Mouse (Mus musculus) kidney, adult 8-10 months (tissue): ENCODE results near the gene Rad51b.
A peak's percentile ranks its signal among the peaks of the same experiment; 100 is the strongest.

Experiments
- DNase-seq, 2 experiments: peaks; one replicate each; pipeline ENCODE4 v3.0.0; 2022

Rad51b gene

DNA sequence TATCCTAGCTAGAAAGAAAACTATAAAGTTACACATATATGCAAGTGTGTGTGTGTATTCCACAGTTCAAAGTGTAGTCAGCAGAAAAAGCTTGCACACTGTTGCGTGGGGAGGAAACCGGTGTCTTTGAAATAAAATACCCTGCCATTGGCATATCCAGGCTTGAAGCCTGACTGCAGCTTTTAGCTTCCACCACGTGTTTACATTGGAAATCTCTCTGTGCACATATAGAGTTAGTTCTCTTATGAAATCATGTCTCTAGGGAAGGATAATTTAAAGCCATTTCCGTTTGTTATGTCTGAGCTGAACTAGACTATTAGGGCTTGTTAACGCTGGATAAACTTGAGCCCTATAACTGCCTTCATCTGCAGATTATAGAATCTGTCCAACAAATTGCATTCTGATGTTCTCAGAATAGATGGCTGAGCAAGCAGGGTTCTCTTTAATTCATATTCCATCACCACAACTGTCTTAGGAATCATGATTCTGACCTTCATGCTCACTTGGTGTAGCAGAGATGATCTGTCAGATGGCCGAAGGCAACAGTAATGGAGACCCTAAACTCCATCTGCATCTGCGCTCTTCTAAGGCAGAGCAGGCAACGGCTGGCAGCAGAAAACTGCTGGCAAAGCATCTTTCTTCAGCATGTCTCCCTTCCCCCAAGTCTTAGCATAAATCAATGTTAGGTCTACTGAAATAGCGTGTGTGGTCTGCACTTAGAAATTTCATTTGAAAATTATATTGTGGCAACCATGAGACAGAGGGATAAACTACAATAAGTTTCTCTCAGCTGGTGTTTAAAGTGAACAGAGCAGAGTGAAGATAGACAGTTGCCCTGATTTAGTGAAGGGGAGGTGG is 410.7 kb downstream of the Rad51b start:
- DNase-seq, result no peak

DNA sequence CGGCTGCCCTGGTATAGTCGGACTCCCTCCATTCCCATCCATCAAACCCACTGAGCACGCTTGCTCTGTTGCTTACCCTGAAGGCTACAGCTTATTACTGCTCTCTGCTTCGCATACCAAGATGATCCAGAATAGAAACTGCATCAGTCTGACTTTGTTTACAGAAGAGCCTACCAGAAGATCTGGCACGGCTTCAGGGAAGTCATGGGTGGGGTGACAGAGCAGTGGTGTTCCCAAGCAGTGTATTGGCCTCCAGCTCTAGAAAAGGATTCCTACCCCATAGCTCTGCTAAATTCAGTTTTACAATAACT is 411.3 kb downstream of the Rad51b start:
- peak in 1 of 2 experiments; percentile 11 for DNase-seq

DNA sequence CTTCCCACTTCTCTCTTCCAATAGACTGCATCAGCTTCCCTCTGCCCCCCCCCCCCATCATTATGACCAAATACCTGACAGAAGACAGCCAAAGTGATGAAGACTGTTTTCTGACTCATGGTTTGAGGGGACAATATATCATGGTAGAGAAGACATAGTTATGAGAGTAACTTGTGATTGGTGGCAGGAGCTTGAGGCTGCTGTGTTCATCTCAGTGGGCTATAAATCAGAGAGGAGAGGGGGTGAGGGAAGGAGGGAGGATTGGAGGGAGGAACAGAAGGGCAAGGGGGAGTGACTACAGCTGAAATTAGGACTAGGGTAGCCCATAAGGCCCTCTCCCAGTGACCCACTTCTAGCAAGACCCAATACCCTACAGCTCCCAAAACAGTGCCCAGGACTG is 416.2 kb downstream of the Rad51b start:
- DNase-seq, result no peak

DNA sequence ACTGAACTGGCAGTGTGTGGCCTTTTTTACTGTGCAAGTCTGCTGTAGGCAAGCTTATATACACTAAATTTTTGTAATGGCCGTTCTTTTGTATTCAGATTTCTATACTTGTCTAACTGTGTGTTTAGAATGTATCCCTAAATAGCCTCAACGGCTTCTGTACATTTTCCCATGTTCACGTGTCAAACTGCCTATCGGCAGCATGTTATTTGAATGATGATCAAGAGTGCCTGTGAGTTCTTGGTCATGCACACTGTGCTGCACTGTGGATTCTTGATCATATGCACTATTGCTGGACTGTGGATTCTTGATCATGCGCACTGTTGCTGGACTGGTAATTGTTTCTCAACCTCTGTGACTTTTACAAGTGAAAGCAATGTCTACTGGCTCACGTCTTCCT is 417.4 kb downstream of the Rad51b start:
- no peak for DNase-seq

DNA sequence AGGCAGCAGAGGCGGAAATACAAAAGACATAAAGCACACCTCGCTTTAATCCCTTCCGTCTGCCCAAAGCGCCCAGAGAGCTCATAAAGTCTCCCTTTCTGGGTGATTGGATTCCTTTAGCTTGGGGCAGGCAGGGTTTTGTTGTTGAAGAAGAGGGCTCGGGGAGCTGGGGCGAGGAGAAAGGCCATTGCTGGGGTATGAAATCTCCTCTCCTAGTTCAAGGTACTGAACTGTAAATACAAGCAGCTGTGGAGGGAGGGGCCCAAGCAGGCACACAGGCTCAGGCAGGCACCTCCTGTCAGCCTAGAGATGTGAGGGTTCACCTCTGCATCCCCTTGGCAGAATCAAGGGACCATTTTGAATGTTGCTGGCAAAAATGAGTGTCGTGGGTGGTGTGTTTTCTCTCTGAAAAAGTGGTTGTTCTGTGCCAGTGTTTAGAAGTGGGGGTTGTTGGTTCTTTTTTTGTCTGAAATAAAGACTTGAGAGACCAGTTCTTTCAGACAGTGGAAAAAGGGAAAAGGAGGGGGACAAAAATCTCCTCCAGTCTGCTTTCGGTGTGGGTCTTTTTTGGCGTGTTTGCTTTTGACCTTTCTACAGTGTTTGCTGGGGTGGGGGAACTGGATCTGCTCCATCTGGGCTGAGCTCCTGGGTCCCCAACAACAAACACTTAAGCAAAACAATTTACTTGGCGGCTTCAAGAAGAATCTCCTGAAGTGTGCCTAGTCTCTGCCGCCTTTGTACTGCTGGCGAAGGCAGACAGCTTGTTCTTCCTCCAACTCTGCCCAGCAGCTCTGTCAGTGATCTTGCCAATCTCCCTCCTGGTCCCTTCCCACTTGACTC is 418.6 kb downstream of the Rad51b start:
- DNase-seq, result no peak

DNA sequence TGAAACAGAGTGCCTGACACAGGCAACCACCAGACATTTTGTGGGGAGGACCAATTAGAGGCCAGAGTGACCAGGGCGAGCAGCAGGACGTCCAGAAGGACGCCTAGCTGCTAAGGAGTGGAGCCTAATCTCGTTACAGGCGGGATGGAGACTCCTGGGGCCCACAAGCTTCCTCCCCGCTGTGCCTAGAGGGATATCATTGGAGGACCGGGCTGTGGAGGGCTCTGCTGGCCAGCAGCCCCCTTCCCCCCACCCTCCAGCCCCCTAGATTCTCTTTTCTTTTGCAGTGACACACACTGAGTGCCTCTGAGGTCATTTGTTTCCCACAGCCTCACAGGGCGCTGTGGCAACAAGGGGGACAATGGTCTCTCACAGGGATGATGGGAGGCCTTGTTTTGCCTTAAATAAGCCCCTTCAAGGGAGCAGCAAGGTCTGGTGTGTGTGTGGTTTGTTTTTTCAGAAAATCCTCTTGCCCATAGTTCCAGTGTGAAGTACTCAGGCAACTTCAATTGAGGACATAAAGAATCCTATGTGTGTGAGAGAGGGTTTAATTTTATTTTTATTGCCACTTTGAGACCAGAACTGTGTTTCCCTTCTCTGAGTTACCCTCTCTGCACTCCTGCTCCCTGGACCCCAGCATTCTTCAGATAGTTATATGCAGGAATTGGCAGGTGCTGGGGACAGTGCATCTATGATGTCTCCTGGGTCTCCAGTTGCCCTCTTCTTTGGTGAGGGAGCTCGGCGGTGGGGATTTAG is 422.2 kb downstream of the Rad51b start:
- DNase-seq, result no peak

DNA sequence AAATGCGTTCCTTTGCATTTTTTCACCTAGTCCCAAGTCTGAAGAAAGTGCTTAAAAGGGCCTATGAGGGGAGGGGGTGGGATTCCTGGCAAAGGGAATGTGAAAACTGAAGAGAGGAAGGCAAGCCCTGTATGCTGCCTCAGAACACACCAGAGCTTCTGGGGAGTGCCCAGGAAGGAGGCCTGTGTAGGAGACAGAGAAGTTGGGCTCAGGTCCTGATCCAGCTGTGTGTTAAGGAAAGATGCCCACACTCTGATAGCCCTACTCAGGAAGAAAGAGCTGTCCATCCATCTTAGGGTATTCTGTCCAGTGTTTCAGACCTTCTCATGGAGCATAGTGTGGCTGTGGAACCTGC is 422.7 kb downstream of the Rad51b start:
- DNase-seq, result no peak

DNA sequence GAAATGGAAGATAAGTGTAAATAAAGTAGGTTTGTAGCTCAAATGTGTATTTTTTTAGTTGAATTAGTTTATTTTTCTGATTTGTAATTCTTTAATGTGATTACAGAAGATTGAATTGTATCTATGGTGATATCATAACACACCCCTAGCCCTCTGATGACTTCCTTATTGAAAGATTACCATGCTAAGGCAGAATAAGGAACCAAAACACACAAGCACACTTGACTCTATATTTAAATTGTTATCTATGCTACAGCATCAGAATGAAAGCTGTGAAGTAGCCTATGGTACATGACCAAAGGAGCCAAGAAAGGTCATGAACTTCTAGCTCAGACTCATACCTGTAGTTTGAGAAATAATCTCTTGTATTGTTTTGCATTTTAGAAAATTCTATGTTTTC is 427.8 kb downstream of the Rad51b start:
- DNase-seq, result no peak

DNA sequence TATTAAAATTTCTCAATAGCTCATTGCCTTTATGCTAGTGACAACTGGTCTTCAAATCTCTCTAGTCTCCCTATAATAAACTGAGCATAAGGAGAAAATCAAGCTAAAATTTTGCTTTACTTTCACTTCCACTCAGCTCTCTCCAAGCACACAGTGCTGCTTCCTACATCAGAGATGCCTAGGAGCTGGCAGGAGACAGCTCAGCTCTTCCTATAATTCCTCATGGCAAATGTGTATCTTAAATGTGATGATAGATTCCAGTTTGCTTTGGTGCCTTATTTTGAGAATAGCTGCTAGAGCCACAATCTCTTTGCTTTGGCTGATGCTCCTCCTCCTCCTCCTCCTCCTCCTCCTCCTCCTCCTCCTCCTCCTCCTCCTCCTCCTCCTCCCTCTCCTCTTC is 428.6 kb downstream of the Rad51b start:
- no peak for DNase-seq

DNA sequence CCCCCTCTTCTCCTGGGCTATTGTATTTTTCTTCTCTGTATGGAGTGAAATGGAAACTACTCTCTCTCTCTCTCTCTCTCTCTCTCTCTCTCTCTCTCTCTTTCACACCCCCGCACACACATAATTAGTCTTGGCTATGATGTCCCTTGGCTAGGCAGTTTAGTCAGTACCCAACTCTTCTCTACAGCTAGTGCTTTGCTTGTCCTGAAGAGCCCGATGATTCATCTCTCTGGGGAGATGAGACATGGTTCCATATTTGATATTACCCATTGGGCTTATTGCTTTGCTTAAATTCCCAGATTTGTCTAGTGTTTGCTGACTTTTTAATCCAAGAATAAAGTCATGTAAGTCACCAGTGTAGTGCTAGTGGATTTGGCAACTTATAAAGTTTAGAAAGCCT is 429.0 kb downstream of the Rad51b start:
- DNase-seq, result no peak

DNA sequence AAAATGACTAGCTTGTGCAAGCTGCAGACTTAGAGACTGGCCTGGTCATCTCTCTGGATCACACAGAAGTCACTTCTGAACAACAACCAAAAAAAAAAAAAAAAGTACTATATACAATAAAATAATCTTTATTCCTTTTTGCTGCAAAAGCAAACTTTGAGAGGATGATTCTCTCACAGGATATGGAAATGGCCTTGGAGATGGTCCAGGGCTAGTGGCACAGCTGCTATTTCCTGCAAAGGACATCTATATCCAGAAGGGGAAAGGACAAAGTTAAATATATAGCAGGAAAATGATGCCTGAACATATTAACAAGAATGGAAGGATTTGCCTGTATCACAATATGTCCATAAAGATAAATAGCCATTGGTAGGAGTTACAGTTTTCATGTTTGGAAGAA is 429.9 kb downstream of the Rad51b start:
- no peak for DNase-seq

DNA sequence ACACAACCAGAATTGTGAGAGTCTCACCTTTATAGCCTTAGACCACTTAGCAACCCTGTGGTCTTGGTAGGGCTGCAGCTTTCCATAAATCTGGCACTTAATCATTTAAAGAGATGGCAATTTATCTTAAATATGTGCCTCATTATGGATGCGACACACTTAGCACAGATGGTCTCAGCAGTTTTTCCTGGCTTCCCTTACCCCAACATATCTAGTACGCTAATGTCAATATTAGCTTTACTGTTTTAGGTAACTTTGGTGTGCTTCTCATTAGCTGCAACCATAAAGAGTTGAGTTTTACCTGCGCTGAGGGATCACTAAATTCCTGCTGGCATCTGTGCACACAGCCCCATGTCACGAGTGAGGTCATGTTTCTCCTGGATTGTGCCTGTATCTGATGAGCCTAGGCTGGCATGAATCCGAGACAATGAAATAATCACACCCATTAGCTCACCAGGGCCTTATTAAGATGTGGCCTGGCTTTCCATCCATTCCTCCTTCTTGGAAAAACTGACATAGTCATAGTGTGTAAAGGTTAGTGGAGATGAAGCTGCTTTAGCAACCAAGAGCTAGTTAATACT is 432.9 kb downstream of the Rad51b start:
- DNase-seq, result no peak

DNA sequence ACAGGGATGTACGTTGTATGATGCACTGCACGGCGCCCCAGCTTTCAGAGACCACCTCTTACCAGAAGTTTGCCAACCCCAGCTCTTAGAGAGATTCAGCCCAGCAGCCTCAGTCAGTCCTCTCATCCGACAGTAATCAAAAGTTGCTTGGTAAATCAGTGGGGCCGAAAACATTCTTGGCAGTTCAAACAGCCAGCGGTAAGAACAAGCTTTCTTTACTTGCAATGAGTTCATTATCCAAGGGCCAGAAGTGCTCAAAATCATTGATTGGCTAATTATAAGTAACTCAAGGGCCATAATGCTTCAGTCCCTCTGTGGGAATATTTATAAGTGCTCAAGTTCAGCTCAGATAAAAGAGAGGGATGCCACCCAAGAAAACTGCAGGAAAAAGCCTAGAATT is 434.8 kb downstream of the Rad51b start:
- no peak for DNase-seq

DNA sequence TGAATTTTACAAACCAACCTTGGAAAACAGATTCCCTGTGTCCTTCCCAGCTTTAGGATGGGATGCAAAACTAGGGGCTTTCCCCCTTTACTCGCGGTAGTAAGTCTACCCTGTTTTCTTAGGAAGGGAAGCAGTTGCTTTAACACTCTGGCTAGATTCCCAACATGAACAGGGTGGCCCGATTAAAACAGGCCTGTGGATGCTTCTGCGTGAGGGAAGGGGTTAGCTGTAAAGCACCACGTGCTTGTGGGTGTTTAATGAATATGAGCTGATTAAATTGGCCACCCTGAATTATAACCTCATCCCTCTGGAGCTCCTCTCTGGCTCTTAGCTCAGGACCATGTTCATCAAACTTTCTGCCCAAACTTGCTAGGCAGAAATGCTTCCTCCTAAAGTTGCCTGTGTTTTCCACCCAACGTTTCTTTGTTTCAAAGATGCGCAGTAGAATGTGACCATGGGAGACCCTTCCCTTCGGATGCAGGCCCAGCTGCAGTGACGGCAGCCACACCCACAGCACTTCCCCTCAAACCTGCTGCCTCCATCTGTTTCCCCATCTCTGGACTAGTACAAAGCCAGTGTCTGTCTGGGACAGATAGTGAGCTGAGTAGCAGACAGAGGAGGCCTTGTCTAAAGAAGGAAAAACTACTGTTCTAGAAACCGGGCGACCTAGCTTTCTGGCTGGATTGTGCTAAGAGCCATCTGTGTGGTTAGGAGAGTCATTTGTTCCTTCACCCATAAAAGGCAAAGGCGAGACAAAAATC is 435.5 kb downstream of the Rad51b start:
- DNase-seq, result no peak

DNA sequence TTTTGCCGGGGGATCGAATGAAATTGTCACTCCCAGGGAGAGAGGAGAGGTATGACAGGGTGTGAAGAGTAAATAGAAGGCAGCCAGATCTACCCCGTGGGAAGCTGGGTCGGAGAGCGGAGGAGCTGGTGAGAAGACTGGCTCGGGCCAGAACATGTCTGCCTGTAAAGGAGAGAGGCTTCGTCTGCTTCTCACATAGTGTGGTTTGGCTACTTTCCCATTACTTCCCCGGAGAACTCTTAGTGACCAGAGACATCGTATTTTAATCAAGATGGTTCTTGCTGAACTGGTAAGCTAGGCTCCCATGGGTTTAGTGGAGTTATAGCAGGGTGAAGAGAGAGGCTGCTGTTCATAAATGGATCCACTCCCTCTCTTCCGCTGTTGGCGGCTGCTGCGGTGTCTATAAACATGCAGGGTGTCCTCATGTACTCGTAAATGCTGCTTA is 438.3 kb downstream of the Rad51b start:
- peak in 1 of 2 experiments; percentile 26 for DNase-seq

DNA sequence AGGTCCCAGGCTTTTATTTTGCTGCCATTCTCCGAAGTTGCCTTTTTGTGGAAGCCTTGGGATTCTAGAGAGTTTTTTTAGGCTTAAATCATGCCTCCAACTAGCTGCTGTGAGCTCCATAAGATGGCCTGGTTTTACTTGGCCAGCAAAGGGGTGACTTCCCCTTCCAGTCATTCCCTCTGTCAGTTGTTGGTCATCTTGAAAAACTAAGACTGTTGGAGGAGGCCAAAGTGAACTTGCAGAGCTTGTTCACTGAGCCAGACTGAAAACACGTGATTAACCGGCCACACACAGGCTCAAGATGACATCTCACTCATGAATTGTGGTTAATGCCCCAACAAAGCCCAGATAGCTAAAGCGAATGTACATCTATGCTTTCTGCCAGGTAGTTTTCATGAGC is 438.8 kb downstream of the Rad51b start:
- DNase-seq, result no peak

DNA sequence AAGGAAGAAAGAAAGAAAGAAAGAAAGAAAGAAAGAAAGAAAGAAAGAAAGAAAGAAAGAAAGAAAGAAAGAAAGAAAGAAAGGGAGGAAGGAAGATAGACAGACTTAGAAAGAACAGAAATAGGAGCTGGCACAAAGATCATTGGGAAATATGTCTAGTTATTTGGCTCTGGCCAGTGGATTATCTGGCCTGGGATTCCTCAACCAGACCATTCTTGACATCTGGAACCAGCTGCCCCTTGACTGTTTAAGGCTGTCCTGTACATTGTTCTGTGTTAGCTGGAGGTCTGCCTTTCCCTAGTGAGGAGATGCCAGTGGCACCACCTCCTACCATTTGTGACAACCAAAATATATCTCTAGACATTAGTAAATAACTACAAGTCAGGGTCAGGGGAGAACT is 441.6 kb downstream of the Rad51b start:
- DNase-seq, result no peak

DNA sequence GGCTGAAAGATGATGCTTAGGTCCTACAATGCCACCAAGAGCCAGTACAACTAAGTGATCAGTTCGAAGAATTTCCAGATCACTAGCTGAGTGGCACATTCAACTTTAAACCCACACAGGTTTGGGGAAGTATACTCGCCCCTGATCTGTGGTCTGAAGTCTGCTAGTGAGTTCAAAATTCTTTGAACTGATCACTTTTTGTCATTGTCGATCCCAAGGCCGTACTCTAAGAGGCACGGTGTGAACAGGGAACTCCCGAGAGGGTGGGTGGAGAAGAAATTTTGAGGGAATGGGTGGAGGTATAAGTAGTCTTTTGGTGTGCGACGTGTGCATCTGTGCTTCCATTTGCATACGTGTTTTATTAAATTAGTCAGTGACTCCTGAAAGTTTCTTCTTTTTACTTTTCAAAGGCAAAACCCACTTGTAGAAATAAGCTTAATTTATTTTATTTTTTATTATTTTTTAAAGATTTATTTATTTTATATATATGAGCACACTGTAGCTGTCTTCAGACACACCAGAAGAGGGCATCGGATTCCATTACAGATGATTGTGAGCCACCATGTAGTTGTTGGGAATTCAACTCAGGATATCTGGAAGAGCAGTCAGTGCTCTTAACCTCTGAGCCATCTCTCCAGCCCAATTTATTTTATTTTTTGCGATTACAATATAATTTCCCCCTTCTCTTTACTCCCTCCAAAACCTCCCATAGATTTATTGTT is 443.0 kb downstream of the Rad51b start:
- DNase-seq, result no peak

DNA sequence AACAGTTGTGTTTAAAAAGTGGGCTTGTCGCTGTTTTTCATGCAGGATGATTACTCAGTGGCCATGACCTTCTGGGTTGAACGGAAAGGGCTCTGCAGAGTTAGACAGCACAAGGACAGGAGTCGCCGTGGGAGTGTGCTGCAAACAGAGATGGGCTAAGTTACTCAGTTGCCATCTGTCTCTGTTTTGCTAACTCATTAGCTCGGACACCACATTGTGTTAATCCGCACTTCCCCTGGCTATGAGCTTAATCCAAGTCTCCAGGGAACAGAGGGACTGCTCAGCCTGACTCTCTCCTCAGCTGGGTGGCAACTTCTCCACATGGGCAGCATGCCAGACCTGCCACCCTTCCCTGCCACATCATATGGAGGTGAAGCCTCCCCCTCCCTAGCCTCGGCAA is 445.1 kb downstream of the Rad51b start:
- no peak for DNase-seq

DNA sequence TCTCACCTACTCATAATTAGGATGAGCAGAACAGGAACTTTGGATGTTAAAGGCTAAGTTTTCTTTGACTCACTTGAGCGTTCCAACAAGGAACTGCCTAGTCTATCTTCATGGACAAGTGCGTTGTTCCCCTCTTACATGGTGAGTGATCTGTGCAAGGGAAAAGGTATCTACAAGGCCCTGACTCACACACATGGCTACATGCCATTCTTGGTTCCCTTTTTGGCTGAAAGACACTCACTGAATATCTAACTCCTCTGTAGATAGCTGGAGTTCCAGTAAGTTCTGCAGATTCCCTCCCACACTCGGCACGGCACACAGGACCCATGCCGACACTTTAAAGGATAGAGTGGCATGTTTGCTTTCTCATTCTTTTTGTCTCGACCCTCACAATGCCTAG is 447.0 kb downstream of the Rad51b start:
- no peak for DNase-seq

DNA sequence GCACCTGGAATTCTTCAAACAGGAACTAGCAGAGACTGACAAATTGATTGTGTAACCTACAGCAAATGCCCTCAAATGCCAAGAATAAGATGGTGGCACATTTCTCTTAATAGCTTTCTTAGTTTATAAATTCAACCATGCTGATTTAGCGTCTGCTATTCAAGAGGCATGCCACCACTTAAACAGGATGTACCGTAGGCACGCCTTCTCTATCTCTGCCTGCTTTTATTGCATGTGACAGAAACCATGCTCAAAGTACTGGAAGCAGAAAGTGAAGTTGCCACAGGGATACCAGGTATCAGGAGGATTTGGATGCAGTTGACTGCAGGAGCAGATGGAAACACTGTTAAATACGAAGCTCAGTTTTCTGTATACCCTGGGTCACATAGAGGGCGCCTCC is 448.1 kb downstream of the Rad51b start:
- DNase-seq, result no peak
